Mouse (Mus musculus) cerebellum, postnatal 10 days (tissue): ENCODE data around the gene Mrps14.

Experiments used
- DNase-seq, 2 experiments: peaks; one replicate each; pipeline ENCODE4 v3.0.0; 2021; ENCODE audit warnings: mixed read lengths in 2 of 2

The Mrps14 gene

DNA sequence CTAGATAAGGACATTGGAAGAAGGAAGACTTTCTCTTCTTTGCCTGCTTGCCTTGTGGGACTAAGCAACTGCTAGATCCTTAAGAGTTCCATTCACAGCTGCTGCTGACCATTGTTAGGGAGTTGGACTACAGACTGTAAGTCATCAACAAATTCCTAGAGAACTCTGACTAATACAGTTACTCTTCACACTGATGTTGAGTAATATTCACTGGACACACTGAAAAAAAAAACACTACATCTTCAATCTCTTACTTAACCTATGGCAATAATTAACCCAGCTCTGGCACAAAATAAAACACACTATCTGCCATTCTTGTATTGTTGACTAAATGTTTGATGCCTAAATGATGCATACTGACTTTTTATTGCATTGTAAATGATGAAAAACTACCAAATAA lies 32.8 kb downstream of the Mrps14 start:
- DNase-seq, result no peak

DNA sequence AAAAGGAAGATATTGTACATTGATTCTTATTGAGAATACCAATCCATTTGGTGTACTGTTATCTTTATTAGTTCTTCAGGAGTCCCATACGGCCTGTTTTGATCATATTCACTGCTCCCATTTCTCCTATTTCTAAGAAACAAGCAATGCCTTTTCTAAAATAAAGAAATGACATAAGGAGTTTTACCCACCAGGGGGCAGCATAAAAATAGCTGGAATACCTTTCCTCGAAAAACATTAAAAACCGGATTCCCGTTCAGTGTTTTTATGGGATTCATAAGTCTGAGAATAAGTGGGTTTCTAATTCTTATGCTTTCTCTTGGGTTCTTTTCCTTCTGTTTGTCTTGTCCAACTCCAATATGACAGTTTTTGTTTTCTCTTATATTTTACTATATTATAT lies 36.0 kb downstream of the Mrps14 start:
- DNase-seq, result peak; percentile 72 to 86

DNA sequence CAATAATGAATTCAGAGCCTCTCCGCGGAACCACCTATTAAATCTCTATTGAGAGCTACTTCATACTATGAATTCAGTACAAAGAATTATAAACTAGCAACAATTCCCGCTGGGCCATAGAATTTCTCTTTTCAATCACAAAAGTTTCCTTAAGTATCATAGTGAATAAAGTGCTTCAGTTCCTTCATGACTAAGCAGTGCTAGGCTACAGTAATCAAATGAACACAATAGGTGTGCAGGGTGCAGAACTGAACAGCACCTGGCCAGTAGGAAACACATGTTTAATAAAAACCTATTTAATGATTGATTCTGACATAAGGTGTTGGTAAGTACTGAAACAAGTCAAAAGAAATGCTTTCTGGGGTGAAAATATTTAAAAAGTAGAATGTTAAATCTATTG lies 37.1 kb downstream of the Mrps14 start:
- no peak for DNase-seq

DNA sequence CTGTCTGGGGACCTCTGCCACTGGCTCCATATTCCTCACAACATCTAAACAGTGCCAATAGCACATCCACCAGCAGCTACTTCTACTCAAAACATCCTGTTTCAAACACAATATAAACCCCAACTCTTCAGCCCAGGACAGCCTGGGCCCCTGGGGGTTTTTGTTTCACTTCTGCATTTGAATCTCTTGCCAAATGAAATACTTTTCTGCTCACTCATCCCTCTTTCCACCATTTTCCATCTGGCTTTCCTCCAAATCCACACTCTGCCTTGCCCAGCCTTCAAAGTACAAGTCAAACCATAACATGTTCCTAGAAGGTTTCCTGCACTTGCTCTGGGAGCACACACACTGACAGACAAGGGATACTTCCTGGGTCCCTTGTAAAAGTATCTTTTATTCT lies 38.9 kb downstream of the Mrps14 start:
- no peak for DNase-seq

DNA sequence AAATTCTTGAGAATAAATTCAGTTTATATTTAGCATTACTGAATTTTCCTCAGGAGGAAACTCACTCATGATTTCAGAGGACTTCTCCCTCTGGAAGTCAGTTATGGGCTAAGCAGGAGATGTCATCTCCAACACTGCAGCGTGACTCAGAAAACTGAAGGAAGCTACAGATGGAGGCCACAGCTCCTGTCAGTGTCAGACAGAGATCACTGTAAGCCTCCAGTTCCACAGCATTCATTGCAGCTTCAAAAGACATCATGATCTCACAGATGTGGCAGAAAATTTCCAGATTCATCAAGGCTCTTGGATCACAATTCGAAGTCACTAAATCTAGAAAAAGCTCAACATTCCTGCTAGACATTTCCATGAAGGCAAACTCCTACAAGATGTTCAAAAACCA lies 43.0 kb downstream of the Mrps14 start:
- DNase-seq, result no peak

DNA sequence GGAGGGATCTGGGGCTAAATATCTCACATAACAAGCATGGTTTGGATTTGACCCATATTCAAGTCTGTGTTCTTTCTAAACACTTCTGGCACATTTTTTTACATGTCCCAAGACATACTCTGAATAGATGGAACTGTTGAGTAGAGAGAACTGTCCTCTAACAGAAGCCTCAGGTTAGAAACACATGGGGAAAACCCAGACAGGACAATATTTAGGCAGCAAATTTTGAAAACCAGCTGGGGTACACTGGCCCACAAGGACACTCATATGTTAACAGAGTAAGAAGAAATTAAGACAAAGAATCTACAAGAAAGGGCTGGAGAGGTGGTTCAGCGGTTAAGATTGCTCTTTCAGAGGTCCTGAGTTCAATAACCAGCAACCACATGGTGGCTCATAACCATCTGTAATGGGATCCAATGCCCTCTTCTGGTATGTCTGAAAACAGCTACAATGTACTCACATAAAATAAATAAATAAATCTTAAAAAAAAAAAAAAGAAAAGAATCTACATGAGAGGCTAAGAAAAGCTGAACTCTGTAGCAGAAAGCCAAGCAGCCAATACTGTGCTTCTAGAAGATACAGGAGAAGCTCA lies 43.9 kb downstream of the Mrps14 start:
- no peak for DNase-seq

DNA sequence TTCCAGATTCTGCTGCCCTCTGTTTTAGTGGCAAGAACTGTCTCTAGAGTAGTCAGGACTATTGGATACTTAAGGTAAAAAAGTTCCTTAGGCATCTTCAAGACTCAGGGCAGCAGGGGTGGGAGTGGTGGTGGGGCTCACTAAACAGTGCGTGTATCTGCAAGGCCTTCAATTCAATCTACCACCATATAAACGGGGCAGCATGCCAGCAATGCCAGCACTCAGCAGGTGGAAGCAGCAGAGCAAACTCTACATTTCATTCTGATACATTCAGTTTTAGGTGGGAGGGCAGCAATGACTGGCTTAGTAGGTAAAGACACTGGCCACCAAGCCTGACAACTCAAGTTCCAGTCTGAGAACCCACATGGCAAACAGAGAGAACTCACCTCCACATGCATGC lies 45.1 kb downstream of the Mrps14 start:
- peak; percentile 45 to 52 for DNase-seq

DNA sequence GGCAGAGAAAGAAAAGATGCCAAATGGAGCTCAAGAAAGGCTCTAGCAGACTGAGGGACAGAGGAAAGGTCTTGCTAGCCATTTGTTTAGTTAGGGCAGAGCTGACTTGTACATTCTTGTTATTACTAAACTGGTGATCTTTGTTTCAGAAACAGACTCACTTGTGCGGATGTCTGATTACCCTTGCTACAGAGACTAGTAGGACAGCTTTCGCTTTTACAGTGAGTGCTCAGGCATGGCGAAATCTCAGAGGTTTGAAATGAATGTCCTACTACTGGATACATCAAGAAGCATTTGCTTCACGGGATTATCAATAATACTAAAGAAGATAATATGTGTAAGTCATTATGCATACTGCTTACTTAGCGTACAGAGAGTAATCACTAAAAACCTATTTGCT lies 49.7 kb downstream of the Mrps14 start:
- no peak for DNase-seq

DNA sequence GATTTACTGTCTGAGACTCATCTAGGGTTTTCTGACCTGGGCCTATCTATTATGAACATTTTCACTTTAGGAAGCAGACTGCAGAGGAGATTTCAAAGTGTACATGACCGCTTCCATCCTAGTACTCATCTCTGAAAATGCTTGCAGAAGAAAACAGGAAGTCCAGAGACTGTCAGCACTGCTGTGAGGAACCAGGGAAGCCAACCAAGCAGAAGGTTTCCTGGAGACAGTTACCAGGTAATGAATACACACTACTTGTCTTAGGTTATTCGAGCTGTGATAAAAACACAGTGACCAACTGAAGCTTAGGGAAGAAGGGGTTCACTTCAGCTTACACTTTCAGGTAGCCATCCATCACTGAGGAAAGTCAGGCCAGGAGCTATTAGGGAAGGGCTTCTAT lies 50.9 kb downstream of the Mrps14 start:
- DNase-seq, result no peak

DNA sequence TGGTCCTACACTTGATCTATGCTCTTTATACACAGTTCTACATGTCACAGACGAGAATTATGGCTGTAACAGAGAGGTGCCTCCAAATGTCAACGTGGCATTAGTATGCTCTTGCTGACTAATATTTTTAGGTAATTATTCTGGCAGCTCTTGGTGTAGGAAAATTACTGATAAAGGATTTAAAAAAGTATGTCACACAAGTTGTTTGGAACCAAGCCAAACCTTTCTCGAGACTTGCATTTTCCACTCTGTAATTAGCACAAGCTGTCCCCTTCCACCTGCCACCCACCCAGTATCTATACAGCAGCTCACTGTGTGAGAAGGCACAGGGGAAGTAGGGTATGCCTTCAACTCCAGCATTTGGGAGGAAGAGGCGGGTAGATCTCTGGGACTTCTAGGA lies 51.8 kb downstream of the Mrps14 start:
- DNase-seq, result peak in 1 of 2 experiments; percentile 12

DNA sequence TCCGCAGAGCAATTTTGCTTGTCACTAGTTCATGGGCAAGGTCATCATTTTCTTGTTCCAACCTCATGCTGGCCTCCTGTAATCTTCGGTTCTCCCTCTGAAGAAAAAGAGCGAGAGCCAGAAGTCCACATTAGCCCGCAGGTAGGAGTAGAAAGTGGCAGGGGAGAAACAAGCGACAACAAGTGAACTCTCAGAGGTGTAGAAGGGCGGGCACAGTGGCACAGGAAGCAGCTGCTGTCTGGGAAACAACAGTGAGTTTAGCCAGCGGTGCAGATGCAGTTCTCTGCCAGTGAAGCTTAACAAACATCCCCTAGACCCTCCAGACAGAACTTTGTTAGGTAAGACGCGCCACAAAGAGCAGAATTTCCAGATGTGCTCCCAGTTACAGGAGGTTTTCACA lies 52.5 kb downstream of the Mrps14 start:
- DNase-seq, result no peak

DNA sequence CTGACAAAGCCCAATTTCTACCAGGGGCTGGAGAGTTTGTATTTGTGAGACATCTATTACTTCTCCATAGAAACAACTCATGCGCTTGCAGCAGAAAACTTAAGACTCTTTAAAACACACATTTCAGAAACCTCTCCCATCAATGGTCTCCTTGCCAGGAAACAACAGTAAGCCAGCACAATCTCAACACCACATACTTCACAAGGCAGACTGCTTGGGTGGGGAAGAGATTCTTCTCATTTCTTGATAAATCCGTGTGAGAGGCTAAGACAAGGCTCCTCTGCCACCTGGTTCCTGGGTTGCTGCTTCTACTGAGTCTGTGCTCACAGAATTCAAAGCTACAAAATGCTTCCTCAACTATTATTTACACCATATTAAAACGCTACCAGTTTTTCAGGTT lies 54.8 kb downstream of the Mrps14 start:
- no peak for DNase-seq

DNA sequence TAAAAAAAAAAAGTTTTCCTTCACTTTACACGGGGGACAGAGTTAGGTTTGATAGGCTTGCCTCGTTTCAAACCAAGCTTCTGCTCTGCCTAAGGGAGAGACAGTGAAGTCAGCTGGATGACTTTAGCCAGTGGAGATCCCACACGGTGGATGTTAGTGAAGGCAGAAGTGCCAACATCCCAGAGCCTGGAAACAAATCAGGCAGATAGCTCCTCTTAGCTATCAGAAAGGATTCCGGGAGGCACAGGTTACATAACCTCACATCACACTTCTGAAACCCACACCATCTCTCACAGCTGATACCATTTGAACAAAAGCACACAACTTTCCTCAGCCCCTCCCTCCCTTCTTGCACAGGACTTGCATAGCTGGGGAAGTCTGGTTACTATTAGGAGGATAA lies 55.8 kb downstream of the Mrps14 start:
- DNase-seq, result no peak

DNA sequence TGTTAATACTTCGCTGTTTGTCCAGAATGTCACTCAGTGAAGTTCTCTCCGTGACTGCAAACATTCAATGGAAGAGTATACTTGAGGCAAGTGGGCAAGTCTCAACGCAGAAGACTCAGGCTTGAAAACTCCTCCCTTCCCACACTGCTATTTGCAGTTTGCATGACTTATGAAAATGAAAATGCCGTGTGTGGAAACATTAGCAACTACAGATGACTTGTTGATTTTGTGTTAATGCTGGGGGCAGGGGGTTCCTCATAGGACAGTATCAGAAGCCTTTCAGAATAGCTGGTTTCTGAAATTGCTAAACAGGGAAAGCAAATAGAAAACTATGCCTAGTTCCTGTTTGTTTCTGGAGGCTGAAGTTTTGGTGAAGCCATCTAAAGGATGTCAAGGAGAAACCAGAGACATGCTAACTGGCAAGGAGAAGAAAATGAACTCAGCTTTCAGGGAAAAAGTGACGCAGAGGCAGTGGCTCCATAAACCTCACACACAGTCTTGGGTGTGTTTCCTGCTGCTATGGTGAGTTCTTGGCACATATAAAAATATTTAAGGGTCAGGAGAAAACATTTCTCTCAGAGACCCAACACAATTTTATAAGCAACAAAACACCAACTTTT lies 56.5 kb downstream of the Mrps14 start:
- no peak for DNase-seq
